Mouse (Mus musculus): ENCODE measurements around the gene Mpdu1.

DNA sequence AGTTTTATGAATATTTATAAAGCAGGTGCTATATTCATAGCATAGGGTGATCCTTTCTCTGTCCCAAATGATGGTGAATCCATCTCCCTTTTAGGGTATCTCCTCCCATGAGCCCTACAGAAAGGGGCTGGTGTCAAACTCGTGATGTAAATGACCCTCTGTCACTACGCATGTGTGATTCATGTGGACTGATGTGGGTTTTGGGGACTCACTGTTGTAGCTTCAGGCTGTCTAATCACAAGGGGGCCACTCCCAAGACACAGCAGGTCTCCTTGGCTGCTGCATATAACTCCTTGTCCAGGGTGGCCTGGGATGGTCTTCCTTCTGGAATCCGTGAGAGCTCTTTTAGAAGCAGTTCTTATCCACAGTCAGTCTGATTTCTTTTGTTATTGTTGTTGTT, 48.0 kb upstream of the Mpdu1 start:
- TF ChIP-seq CTCF (IDR thresholded peaks at IDR 0.05; ENCODE audit: borderline replicate concordance, control insufficient read depth, extremely low read depth, insufficient read depth, low read length, poor library complexity) (no peak), POLR2A (IDR thresholded peaks at IDR 0.05; ENCODE audit: control insufficient read depth, extremely low read depth, insufficient read depth, low read length, poor library complexity) (no peak)
